Mouse (Mus musculus) adrenal gland, postnatal 14 days (tissue): ENCODE measurements around the gene Adamts10. TPM values are rescaled to one million over a fixed set of nuclear protein-coding genes. Genes with fewer than 3 reads are reported as not detected.
A peak's percentile ranks its signal among the peaks of the same experiment; 100 is the strongest.

Source experiments
- DNase-seq: peaks from one replicate; pipeline ENCODE4 v3.0.0; 2021; ENCODE audit warnings: mixed read lengths
- total RNA-seq: library from RNA; stranded (reverse); gene quantifications from 2 replicates; pipeline ENCODE4 v1.2.3, GENCODE M21; 2021

Gene Adamts10
- total RNA-seq, 1 experiment from 2014 or later: 39.9 TPM

DNA sequence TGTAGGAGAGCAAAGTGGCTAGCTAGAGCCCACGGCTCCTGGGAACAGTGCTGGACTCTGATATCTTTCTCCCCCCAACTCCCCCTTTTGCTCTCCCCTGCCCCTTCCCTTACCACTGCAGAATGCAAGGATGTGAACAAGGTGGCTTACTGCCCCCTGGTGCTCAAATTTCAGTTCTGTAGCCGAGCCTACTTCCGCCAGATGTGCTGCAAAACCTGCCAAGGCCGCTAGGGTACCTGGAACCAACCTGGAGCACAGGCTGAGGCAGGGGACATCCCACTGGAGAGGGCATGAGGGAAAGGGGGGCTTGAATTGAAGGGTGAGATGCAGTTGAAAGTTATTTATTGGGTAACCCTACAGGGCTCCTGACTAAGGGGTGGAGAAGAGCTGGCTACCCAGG, 29.0 kb downstream of the Adamts10 start:
- peak; percentile 63 for DNase-seq

DNA sequence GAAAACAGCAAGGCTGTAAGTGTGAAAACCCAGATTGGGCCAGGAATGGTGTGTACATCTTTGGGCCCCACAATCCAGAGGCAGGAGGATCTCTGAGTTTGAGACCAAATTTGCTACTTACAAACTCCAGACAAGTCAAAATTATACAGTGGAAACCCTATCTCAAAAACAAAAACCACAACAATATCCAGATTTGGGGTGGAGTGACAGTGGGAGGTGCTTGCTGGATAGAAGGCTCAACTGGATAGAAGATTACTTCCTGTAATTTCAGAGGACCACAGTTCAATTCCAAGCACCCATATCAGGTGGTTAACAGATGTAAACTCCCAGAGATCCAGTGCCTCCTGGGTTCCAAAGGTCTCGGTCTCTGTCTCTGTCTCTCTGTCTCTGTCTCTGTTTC, 30.5 kb downstream of the Adamts10 start:
- no peak for DNase-seq

DNA sequence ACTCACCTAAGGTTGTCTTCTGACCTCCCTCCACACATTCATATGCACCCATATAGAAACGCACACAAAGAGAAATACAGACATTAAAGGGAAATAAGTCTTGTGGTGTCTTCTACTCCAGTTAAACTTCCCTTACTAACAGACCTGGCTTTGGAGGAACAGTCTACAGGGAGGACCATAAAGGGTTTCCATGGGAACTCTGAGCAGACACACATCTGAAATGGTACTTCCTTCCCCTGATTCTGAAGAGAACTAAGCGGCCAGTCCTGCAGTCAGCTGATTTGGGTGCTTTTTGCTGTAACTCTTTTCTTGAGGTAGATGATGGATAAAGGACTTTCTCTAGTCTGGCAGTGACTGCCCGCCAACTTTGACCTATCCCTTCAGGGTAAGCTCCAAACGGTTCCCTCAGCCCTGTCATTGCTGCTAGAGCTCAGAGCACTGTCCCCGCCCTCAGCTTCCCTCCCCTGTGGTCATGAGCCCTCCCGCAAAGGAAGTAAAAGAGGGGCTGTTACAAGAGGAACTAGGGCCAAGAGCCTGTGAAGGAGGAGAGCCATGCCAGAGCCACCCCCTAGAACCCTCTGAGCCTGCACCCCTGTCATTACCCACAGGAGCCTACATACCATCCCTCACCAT, 31.3 kb downstream of the Adamts10 start, which contains the start of gene Myo1f:
Gene Myo1f, plus strand, starts transcription at position 485 of the 633 bp plus-strand sequence.
- no peak for DNase-seq

DNA sequence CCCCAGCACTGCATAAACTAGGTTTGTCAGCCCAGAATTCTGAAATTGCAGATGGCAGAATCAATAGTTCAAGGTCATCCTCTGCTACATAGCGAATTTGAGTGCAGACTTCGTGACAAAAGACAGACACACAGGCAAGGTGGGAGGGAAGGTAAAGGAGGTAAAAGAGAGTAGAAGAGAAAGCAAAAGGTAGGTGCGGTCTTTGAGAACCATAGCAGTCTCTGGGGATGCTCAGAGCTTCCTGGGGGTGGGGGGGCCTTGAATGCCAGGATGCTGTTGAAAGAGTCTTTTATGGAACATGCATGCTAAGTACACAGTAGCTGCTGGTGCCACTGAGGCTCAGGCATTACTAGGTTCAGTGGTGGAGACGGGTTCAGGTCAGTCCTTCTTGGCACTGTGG, 33.9 kb downstream of the Adamts10 start:
- no peak for DNase-seq

DNA sequence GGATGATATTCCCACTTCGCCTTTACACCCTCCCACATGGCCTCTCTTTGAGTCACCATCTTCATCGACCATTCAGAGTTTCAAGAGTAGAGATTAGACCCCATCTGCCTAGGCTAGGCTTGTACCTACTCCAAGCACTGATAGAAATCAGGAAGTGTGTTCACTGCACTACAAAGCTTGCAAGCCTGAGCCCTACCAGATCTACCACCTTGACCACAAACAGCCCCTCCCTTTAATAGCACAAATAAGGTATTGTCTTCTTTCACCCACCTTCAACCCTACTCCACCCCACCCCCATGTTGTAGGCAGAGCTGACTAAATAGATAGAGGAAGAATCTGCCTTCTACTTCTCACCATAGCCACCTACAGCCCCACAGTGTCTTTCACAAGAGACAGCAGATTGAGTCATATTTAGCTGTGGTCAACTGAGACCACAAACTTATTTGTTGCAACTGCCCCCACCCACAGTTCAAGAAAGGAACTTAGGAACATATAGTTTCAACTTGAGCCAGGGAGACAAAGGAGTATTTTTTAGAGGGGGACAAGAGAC, 39.6 kb downstream of the Adamts10 start:
- no peak for DNase-seq

DNA sequence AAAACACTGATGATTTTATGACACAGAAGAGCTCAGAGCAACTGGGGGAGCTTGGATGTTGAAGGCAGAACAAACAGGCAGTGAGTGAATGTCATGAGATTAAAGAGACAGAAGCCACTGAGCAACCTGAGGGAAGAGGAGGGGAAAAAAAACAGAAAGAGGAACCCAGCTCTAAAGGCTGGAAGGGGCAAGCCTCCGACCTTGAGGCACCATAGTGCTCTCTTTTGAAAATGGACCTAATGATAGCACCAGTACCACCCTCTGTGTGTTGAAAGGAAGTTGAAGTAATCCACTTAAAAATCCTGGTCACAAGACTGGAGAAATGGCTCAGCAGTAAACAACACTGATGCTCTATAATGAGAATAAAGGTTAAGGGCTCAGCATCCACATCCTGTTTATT, 40.6 kb downstream of the Adamts10 start:
- no peak for DNase-seq

DNA sequence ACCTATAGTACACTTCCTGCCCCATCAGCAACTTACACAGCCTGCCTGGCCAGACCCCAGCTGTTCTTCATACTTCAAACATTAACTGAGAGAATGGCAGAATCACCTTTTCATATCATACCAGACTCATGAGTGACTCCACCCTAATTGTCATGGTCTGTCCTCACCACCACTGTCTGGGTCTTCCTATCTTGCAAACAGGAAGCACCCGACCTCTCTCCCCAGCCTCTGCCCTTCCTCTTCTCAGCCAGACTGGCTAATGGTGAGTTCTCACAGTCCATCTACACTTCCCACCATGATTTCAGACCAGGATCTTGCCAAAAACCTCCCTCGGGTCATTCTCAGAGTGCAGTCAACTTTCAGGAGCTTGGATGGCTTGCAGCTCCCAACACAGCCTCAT, 42.2 kb downstream of the Adamts10 start:
- no peak for DNase-seq

DNA sequence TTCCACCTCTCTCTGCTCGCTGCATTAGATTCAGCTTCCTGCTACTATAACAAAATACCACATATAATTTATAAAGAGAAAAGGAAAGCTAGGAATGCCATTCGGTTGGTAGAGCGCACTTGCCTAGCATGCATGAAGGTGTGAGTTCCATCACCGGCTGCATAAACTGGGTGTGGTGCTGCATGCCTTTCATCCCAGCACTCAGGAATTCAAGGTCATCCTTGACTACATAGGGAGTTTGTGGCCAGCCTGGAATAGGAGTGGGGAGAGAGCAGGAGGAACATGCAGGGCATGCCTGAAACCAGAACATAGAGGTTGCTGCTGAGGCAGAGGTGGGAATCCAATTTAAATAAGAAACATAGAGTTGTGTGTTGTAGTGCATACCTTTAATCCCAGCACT, 60.1 kb downstream of the Adamts10 start:
- DNase-seq: no peak

DNA sequence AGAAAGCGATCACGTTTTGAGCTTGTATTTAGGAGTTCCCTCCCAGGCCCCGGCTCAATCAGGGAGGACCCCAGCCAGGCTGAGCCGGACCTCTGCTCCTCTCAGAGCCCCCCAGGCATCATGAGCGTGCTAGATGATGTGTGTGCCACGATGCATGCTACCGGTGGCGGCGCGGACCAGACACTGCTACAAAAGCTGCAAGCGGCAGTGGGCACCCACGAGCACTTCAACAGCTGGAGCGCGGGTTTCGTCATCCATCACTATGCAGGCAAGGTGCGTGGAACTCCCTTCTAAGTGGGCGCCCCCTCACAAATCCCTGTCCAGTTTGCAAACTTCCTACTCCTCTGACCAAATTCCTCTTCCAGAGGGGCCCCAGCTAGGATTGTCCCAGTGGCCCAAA, 62.0 kb downstream of the Adamts10 start:
- no peak for DNase-seq

DNA sequence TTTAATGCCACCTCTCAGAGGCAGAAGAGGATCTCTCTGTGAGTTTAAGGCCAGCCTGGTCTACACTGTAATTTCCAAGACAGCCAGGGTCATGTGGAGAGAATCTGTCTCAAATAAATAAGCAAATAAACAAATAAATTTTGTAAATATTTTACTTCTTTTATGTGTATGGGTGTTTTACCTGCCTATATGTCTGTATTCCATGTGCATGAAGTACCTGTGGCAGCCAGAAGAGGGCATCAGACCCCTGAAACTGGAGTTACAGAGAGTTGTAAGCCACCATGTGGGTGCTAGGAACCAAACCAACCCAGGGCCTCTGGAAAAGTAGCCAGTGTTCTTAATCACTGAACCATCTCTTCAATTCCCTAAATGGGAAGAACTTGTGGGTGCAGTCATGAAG, 73.3 kb downstream of the Adamts10 start:
- DNase-seq: no peak

DNA sequence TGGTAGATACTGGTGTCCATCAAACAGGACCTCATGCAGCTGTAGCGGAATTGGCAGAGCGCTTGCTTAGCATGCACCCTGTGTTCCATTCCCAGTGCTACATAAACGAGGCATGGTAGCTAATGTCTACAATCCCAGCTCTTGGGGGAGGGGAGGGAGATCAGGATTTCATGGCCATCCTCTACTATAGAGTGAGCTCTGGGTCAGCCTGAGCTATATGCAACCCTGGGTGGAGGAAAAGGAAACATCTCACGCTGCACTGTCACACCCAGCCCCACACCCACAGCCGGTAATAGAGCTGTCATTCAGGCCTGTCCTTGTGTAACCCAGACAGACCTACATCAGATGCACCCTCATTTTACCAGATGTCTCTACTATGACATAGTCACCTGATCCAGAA, 74.5 kb downstream of the Adamts10 start:
- DNase-seq: no peak

DNA sequence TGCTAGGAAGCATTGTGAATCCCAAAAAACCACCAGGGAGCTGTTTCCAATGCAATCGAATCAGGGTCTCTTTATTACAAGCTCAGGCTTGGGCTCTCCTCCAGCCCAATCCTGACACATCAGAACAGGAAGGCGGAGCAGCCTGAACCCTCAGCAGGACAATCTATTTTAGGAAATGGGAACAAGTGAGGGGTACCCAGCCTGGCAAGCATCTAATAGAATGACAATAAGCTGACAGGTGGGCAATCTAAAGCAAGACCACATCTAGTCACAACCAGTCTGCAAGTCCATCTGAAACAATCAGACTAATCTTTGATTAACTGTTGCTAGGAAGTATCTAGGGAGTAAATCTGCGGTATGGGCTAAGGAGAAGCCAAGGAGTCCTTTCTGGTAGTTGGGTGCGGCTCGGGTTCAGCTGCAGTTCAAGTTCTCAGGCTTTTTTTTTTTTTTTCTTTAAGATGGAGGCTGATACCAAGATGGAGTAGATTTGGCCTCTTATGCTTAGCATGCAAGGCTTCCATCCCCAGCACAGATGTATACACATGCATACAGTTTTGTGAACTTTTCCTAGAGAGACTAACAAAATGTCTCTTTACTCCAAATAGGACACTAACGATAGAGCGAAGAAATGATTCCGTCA, 76.0 kb downstream of the Adamts10 start:
- no peak for DNase-seq

DNA sequence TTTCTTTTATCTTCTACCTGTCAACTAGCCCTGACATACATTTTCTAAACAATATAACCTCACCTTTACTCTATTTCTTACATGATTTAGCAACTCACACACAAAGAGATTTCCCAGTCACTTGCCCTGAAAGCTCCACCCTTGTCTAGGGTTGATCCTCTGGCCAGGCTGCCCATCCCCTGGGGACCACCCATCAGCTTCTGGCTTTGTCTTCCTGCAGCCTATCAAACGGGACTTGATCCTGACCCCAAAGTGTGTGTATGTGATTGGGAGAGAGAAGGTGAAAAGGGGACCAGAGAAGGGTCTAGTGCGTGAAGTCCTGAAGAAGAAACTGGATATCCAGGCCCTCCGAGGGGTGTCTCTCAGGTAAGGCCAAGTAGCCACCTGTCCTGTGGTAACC, 76.8 kb downstream of the Adamts10 start:
- DNase-seq: no peak

DNA sequence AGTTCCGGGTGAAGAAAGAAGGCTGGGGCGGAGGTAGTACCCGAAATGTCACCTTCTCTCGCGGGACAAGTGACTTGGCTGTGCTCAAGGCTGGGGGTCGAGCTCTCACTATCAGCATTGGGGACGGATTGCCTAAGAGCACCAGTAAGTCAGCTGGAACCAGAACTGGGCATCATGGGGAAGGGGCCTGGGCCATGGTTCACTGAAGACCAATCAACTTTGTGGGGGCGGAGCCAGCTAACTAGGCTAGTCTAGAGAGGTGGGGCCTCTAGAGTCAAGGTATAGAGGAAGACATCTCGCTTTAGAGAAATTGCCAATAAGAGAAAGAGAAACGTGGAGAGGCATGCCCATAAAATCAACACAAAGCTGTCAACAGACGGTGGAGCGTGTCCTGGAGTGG, 77.9 kb downstream of the Adamts10 start:
- no peak for DNase-seq

Other genes with a start within 250 kb of the Adamts10 start
- gene Zfp955b, start 234.7 kb upstream of the Adamts10 start, total RNA-seq: 10.0 and 11.0 TPM in 2 replicates
- gene Zfp81, start 165.3 kb upstream of the Adamts10 start, total RNA-seq: 8.7 and 9.3 TPM in 2 replicates
- 7.9 and 8.6 TPM in 2 replicates for gene Zfp101, start 129.6 kb upstream of the Adamts10 start, total RNA-seq
- gene Actl9, start 91.3 kb upstream of the Adamts10 start, total RNA-seq: 0.26 and 0.38 TPM in 2 replicates
- gene Myo1f, start 31.5 kb downstream of the Adamts10 start, total RNA-seq: 1.7 and 7.8 TPM in 2 replicates
- 32.8 and 38.9 TPM in 2 replicates for gene Zfp414, start 104.9 kb downstream of the Adamts10 start, total RNA-seq
- gene Pram1, start 113.9 kb downstream of the Adamts10 start, total RNA-seq: 0.34 and 0.89 TPM in 2 replicates
- 224 and 229 TPM in 2 replicates for gene Hnrnpm, start 162.7 kb downstream of the Adamts10 start, total RNA-seq
- gene March2, start 194.5 kb downstream of the Adamts10 start, total RNA-seq: 119 and 133 TPM in 2 replicates
- gene Rab11b, start 236.3 kb downstream of the Adamts10 start, total RNA-seq: 217 and 242 TPM in 2 replicates